Mouse (Mus musculus) heart, postnatal 0 days (tissue): ENCODE measurements at regions not wholly inside any gene's neighbourhood (a gene's known extent, or its start where the extent isn't known, plus 50 kb on each side); places are given as distances from the start of the nearest gene placed in this dataset.

Source experiments
- CTCF ChIP-seq: IDR thresholded peaks from 2 replicates; pipeline ENCODE4 v1.5.1; 2016; ENCODE audit warnings: antibody characterized with exemption, control low read depth, low read depth
- EP300 ChIP-seq: IDR thresholded peaks from 2 replicates; pipeline ENCODE4 v1.6.1; 2016; ENCODE audit warnings: antibody characterized with exemption, low read depth

- TF ChIP-seq CTCF (no peak), EP300 (no peak)
Observed at GRCm38 (mm10) chr17:67569865-67570264, 62.7 kb downstream of the Lrrc30 start.
